7 mouse cellular contexts compared by ENCODE assay signal in genomic region chr10:10557085-10557484, GRCm38 (mm10). TPM values are rescaled to one million over a fixed set of nuclear protein-coding genes. Genes with fewer than 3 reads are reported as not detected.
A peak's percentile ranks its signal among the peaks of the same experiment; 100 is the strongest.
DNase-seq lines count a peak whose midpoint lies in the region; ATAC-seq lines count a peak whose summit lies in the region.

No protein-coding gene starts in this region.

- peaks cover 8% of the 10 kb centered on the region; the same call in 1 of the 2 replicates for H3K27me3 ChIP-seq in forebrain, embryonic 12.5 days
- no peaks in the 10 kb centered on the region for H3K27me3 ChIP-seq in hindbrain, embryonic 11.5 days (ENCODE audit: control insufficient read depth, insufficient read depth, low read length)
- H3K27me3 ChIP-seq in limb, embryonic 13.5 days, result no peaks in the 10 kb centered on the region
- H3K27me3 ChIP-seq in midbrain, embryonic 11.5 days (ENCODE audit: control insufficient read depth, insufficient read depth, low read length), result no peaks in the 10 kb centered on the region

- DNase-seq in ES-CJ7 (ENCODE audit: low read depth, low spot score), result peak; percentile 16
- DNase-seq in adrenal gland, postnatal 14 days, result peak; percentile 41
- peak; percentile 48 for DNase-seq in hindbrain, embryonic 11.5 days (ENCODE audit: low spot score)
- no peak for DNase-seq in midbrain, embryonic 11.5 days (ENCODE audit: low spot score, missing footprints)
- DNase-seq in frontal cortex, postnatal 36 days (ENCODE audit: low spot score in 2 of 2), result no peak

- H3K4me2 ChIP-seq in forebrain, embryonic 12.5 days, result peak overlapping the region; percentile 93
- peak overlapping the region; percentile 91 for H3K4me2 ChIP-seq in hindbrain, embryonic 11.5 days (replicated peaks; ENCODE audit: low read depth, low read length)
- peak overlapping the region; percentile 84 for H3K4me2 ChIP-seq in limb, embryonic 13.5 days (replicated peaks)
- peak overlapping the region; percentile 89 for H3K4me2 ChIP-seq in midbrain, embryonic 11.5 days

- 11% methylated on average over 8 of the region's 8 CpGs for WGBS in forebrain, embryonic 12.5 days
- 7% methylated on average over 8 of the region's 8 CpGs for WGBS in hindbrain, embryonic 11.5 days
- WGBS in limb, embryonic 13.5 days, result 4% methylated on average over 8 of the region's 8 CpGs
- WGBS in midbrain, embryonic 11.5 days, result 11% methylated on average over 8 of the region's 8 CpGs

- H3K4me3 ChIP-seq in forebrain, embryonic 12.5 days (replicated peaks), result peak overlapping the region; percentile 63
- H3K4me3 ChIP-seq in hindbrain, embryonic 11.5 days (ENCODE audit: low read depth, low read length), result peak overlapping the region; percentile 60
- peak overlapping the region; percentile 72 for H3K4me3 ChIP-seq in limb, embryonic 13.5 days
- H3K4me3 ChIP-seq in midbrain, embryonic 11.5 days (ENCODE audit: low read depth, low read length), result peak overlapping the region; percentile 62

- H3K9me3 ChIP-seq in forebrain, embryonic 12.5 days, result no peaks in the 10 kb centered on the region
- no peaks in the 10 kb centered on the region for H3K9me3 ChIP-seq in hindbrain, embryonic 11.5 days (ENCODE audit: control insufficient read depth, low read length)
- H3K9me3 ChIP-seq in limb, embryonic 13.5 days, result no peaks in the 10 kb centered on the region
- H3K9me3 ChIP-seq in midbrain, embryonic 11.5 days (ENCODE audit: control insufficient read depth, low read length), result no peaks in the 10 kb centered on the region

- peak; percentile 37; the same call in 1 of the 2 replicates for ATAC-seq in forebrain, embryonic 12.5 days (ENCODE audit: low FRiP score)
- ATAC-seq in hindbrain, embryonic 11.5 days (ENCODE audit: low FRiP score), result 0 out of 2 replicates have a peak, but pooled peaks have one; percentile 5
- ATAC-seq in limb, embryonic 13.5 days (ENCODE audit: low FRiP score, low read depth), result peak; percentile 75
- peak; percentile 43; the same call in 1 of the 2 replicates for ATAC-seq in midbrain, embryonic 11.5 days (ENCODE audit: low FRiP score)

- H3K9ac ChIP-seq in forebrain, embryonic 12.5 days, result no peak overlapping the region
- H3K9ac ChIP-seq in hindbrain, embryonic 11.5 days (ENCODE audit: low read depth, low read length), result no peak overlapping the region; the same call in 1 of the 2 replicates
- H3K9ac ChIP-seq in limb, embryonic 13.5 days, result peak overlapping the region; percentile 78
- no peak overlapping the region for H3K9ac ChIP-seq in midbrain, embryonic 11.5 days (ENCODE audit: low read length)

- H3K4me1 ChIP-seq in forebrain, embryonic 12.5 days, result peaks cover 9% of the 10 kb centered on the region; the same call in 1 of the 2 replicates
- H3K4me1 ChIP-seq in hindbrain, embryonic 11.5 days (replicated peaks; ENCODE audit: control insufficient read depth, insufficient read depth, low read length), result no peaks in the 10 kb centered on the region
- H3K4me1 ChIP-seq in limb, embryonic 13.5 days, result peaks cover 9% of the 10 kb centered on the region
- no peaks in the 10 kb centered on the region for H3K4me1 ChIP-seq in midbrain, embryonic 11.5 days (ENCODE audit: control insufficient read depth, insufficient read depth, low read length)

- no peaks in the 10 kb centered on the region for H3K36me3 ChIP-seq in forebrain, embryonic 12.5 days (replicated peaks)
- H3K36me3 ChIP-seq in hindbrain, embryonic 11.5 days (ENCODE audit: control insufficient read depth, insufficient read depth, low read length), result no peaks in the 10 kb centered on the region
- no peaks in the 10 kb centered on the region for H3K36me3 ChIP-seq in limb, embryonic 13.5 days
- no peaks in the 10 kb centered on the region for H3K36me3 ChIP-seq in midbrain, embryonic 11.5 days (ENCODE audit: control insufficient read depth, insufficient read depth, low read length)

- no peak overlapping the region for H3K27ac ChIP-seq in forebrain, embryonic 12.5 days
- no peak overlapping the region for H3K27ac ChIP-seq in hindbrain, embryonic 11.5 days (ENCODE audit: low read depth, low read length)
- peak overlapping the region; percentile 78; the same call in 1 of the 2 replicates for H3K27ac ChIP-seq in limb, embryonic 13.5 days
- no peak overlapping the region for H3K27ac ChIP-seq in midbrain, embryonic 11.5 days (ENCODE audit: low read depth, low read length)

RNA-seq across cellular contexts. Expression of gene Rab32, which starts 1.0 kb away (rescaled TPM):
- total RNA-seq in adrenal gland, postnatal 14 days (2021), result 5.0 and 7.1 TPM in 2 replicates
- 5.8 and 6.3 TPM in 2 replicates for polyA plus RNA-seq in forebrain, embryonic 12.5 days (2016; fragmentation: Nextera tagmentation; extraction: Ambion mirVana)
- polyA plus RNA-seq in hindbrain, embryonic 11.5 days (2014; fragmentation: Nextera tagmentation; extraction: Ambion mirVana), result 15.1 and 15.7 TPM in 2 replicates
- polyA plus RNA-seq in limb, embryonic 13.5 days (2015; fragmentation: Nextera tagmentation; extraction: Ambion mirVana), result 36.3 and 38.1 TPM in 2 replicates
- 13.0 and 13.8 TPM in 2 replicates for polyA plus RNA-seq in midbrain, embryonic 11.5 days (2014; fragmentation: Nextera tagmentation; extraction: Ambion mirVana)

Comparison
In these comparisons a context has a peak if more than half of its experiments do, and no peak if none do; other contexts are left out.
1. DNase-seq: peak in ES-CJ7 (single experiment), adrenal gland, postnatal 14 days (single experiment) and hindbrain, embryonic 11.5 days (single experiment); none in midbrain, embryonic 11.5 days (single experiment) and frontal cortex, postnatal 36 days (0 of 2).
2. ATAC-seq: peak in every context shown above with its lines; median percentile 75 in limb, embryonic 13.5 days; 43 in midbrain, embryonic 11.5 days; 37 in forebrain, embryonic 12.5 days; 5 in hindbrain, embryonic 11.5 days.
3. Peak in every context shown above with its lines, with median percentiles within 50 percentile points of each other: H3K4me2 ChIP-seq and H3K4me3 ChIP-seq.